Mouse (Mus musculus) heart, postnatal 36 days (tissue): Measurements from ENCODE around the gene Polq. TPM values are rescaled to one million over a fixed set of nuclear protein-coding genes. Genes with fewer than 3 reads are reported as not detected.

ENCODE experiments used
- DNase-seq, 2 experiments: peaks; one replicate each; pipeline ENCODE4 v3.0.0; 2021 to 2022
- intact Hi-C: fragments of 180-260 bp; cut with DNase I; formaldehyde crosslinking; loops from one replicate; pipeline ENCODE4 v1.15.1; 2025
- total RNA-seq, 2 experiments: library from RNA; stranded (reverse); gene quantifications; 2 replicates each; pipeline ENCODE4 v1.2.3; 2021

Gene Polq
- total RNA-seq = 1 to 10 TPM; 2.1 to 3.0 TPM

- intact Hi-C loops = loop anchor here (2.0 to 5.0 kb wide), 4 partner anchors 64 to 194 kb away; partner anchors contain the start of genes Eaf2 and Golgb1
- DNase-seq = peak; percentile 91 to 94
Measured at GRCm38 (mm10) chr16:37011061-37011921, at the start of gene Polq. Polq (plus strand) TSS chr16:37011786.

- DNase-seq = no peak
- intact Hi-C loops = no loop called here
Measured at GRCm38 (mm10) chr16:36963415-36963814, 48.2 kb upstream of the Polq start.

- no peak for DNase-seq
- intact Hi-C loops = no loop called here
Measured at GRCm38 (mm10) chr16:36979127-36979526, 32.5 kb upstream of the Polq start.

GRCm38 (mm10) chr16:36983796-36984195 is 27.8 kb upstream of the Polq start:
- no peak for DNase-seq
- intact Hi-C loops = no loop called here

- no peak for DNase-seq
- intact Hi-C loops = no loop called here
Measured at GRCm38 (mm10) chr16:36985636-36986042, 25.9 kb upstream of the Polq start.

- intact Hi-C loops = no loop called here
- DNase-seq = no peak
Measured at GRCm38 (mm10) chr16:36987399-36987798, 24.2 kb upstream of the Polq start.

GRCm38 (mm10) chr16:36988066-36988465 is 23.5 kb upstream of the Polq start:
- no peak for DNase-seq
- intact Hi-C loops = no loop called here

GRCm38 (mm10) chr16:36989493-36989892 is 22.1 kb upstream of the Polq start:
- DNase-seq = peak in 1 of 2 experiments; percentile 42
- intact Hi-C loops = loop anchor here (1.0 kb wide), 1 partner anchor 47 kb away; no protein-coding TSS in a partner anchor

- intact Hi-C loops = loop anchor here (1.0 kb wide), 1 partner anchor 48 kb away; no protein-coding TSS in a partner anchor
- peak in 1 of 2 experiments; percentile 49 for DNase-seq
Measured at GRCm38 (mm10) chr16:36989999-36990625, 21.5 kb upstream of the Polq start, which contains the start of gene Fbxo40. Fbxo40 (minus strand) TSS chr16:36990467.

GRCm38 (mm10) chr16:36997650-36998049 is 13.9 kb upstream of the Polq start:
- intact Hi-C loops = no loop called here
- DNase-seq = no peak

GRCm38 (mm10) chr16:36999366-36999972 is 12.1 kb upstream of the Polq start:
- intact Hi-C loops = no loop called here

GRCm38 (mm10) chr16:37009262-37009661 is 2.3 kb upstream of the Polq start:
- intact Hi-C loops = loop anchor here (2.0 to 10.0 kb wide), 2 partner anchors 284 to 536 kb away; no protein-coding TSS in a partner anchor
- DNase-seq = no peak

More at GRCm38 (mm10) chr16:36999366-36999972, 12.1 kb upstream of the Polq start:
- DNase-seq = no peak

GRCm38 (mm10) chr16:37010370-37010769 is 1.2 kb upstream of the Polq start:
- DNase-seq = peak; percentile 34 to 59
- intact Hi-C loops = loop anchor here (2.0 to 5.0 kb wide), 4 partner anchors 64 to 193 kb away; partner anchors contain the start of genes Eaf2 and Golgb1

- intact Hi-C loops = loop anchor here (2.0 to 5.0 kb wide), 4 partner anchors 65 to 195 kb away; partner anchors contain the start of genes Eaf2 and Golgb1
- DNase-seq = no peak
Measured at GRCm38 (mm10) chr16:37011922-37012289, 320 bp downstream of the Polq start.

- DNase-seq = no peak
Measured at GRCm38 (mm10) chr16:37012336-37012735, 750 bp downstream of the Polq start.

GRCm38 (mm10) chr16:37027581-37027980 is 16.0 kb downstream of the Polq start:
- intact Hi-C loops = no loop called here

More at GRCm38 (mm10) chr16:37012336-37012735, 750 bp downstream of the Polq start:
- intact Hi-C loops = loop anchor here (5.0 kb wide), 2 partner anchors 180 to 195 kb away; no protein-coding TSS in a partner anchor

GRCm38 (mm10) chr16:37031996-37032395 is 20.4 kb downstream of the Polq start:
- no peak for DNase-seq
- intact Hi-C loops = no loop called here

More at GRCm38 (mm10) chr16:37027581-37027980, 16.0 kb downstream of the Polq start:
- no peak for DNase-seq

- intact Hi-C loops = no loop called here
- no peak for DNase-seq
Measured at GRCm38 (mm10) chr16:37034751-37035150, 23.2 kb downstream of the Polq start.

GRCm38 (mm10) chr16:37059631-37060030 is 48.0 kb downstream of the Polq start:
- no peak for DNase-seq
- intact Hi-C loops = no loop called here

GRCm38 (mm10) chr16:37061261-37061660 is 49.7 kb downstream of the Polq start:
- DNase-seq = no peak
- intact Hi-C loops = no loop called here

- DNase-seq = no peak
- intact Hi-C loops = no loop called here
Measured at GRCm38 (mm10) chr16:37072354-37072753, 60.8 kb downstream of the Polq start.
